Mouse (Mus musculus) cerebellum, postnatal 36 days (tissue): ENCODE results near the gene Marc2.
A peak's percentile ranks its signal among the peaks of the same experiment; 100 is the strongest.

Experiments
- DNase-seq, 2 experiments: peaks; one replicate each; pipeline ENCODE4 v3.0.0; 2021 to 2022; ENCODE audit warnings: mixed read lengths in 2 of 2

Marc2 gene

GRCm38 (mm10) chr1:184807627-184808417 is 38.4 kb downstream of the Marc2 start:
- no peak for DNase-seq

- no peak for DNase-seq
Measured at GRCm38 (mm10) chr1:184807123-184807522, 39.1 kb downstream of the Marc2 start.

DNA sequence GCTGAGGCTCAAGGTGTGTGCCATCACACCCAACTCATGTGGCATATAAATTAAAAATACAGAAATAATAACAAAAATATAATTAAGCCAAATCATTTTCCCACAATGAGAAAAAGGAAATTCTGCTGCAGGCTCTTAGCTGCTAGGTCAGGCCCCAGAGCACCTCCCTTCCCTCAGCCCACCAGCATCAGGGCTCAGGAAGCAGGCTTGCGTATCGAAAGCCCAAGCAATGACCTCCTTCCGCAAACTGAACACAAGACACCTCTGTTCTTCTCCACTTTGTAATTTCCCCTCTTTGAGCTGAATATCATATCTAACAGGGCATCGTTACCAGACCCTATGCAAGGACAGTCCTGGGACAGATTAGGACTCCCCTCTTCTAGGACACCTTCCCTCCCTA is 40.5 kb downstream of the Marc2 start:
- no peak for DNase-seq

DNA sequence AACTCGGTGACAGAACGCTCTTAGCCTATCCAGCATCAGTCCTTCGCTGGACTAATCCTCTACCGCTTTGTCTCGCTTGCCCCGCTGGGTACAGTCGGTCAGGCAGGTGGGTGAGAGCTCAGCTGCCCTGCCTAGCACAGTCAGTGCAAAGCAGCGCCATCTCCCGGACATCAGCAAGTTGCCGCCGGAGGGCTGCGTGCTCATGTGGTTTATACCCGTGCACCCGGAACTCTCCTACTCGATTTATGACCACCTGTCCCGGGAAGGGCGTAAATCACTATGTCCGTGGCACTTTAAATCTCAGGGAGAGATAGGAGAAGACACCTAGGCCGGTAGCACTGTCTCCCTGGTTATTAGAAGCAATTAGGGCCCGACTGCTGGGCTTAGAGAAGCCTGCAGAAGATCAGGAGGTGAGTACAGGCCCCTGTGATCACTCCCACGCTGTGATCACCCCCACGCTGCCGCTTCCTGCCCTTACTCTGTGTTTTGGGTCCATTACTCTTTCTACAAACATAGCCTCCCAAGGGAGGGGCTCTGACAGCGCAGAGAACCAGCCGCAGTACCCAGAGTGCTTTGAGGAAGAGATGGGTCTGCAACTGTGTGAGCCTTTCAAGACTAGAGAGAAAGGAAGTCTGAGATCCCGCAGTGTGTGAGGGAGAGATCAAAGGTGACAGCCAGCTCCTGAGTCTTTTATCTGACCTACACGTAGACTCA is 52.9 kb downstream of the Marc2 start:
- DNase-seq: peak; percentile 9 to 33

GRCm38 (mm10) chr1:184791109-184791508 is 55.1 kb downstream of the Marc2 start:
- peak; percentile 18 to 53 for DNase-seq

DNA sequence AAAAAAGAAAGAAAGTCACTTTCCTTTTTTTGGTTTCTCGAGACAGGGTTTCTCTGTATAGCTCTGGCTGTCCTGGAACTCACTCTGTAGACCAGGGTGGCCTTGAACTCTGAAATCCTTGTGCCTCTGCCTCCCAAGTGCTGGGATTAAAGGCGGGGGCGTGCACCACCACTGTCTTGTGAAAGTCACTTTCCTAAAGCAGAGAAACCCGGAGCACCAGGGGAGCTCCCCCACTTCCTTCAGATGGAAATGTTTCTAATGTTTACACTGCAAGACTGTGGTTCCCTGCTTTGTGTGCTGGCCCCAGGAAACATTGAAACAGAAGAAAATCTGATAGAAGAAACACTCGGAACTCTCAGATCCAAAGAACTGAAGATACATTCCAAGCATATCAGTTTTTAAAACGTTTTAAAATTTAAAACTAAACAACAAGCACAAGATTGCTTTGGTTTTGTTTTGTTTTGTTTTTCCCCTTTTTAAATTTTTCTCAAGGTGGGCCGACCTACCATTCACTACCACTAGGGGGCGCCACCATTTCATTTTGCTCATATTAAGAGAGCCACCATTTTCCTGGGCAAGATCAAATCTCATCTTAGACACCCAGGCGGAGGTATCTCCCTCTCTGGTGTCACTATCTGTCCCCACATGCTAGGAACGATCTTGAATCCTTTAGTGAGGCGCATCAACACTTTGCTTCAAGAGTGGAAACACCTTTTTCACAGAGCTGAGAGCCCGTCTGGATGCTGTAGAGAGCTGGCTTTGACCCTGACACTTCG is 59.7 kb downstream of the Marc2 start:
- no peak for DNase-seq

GRCm38 (mm10) chr1:184783641-184784040 is 62.6 kb downstream of the Marc2 start:
- no peak for DNase-seq

- DNase-seq: no peak
Measured at GRCm38 (mm10) chr1:184782161-184782513, 64.1 kb downstream of the Marc2 start.

- no peak for DNase-seq
Measured at GRCm38 (mm10) chr1:184781286-184782160, 64.7 kb downstream of the Marc2 start.

- no peak for DNase-seq
Measured at GRCm38 (mm10) chr1:184778157-184778556, 68.1 kb downstream of the Marc2 start.

GRCm38 (mm10) chr1:184777061-184777795 is 69.0 kb downstream of the Marc2 start:
- DNase-seq: no peak

- no peak for DNase-seq
Measured at GRCm38 (mm10) chr1:184775289-184775688, 71.0 kb downstream of the Marc2 start.

DNA sequence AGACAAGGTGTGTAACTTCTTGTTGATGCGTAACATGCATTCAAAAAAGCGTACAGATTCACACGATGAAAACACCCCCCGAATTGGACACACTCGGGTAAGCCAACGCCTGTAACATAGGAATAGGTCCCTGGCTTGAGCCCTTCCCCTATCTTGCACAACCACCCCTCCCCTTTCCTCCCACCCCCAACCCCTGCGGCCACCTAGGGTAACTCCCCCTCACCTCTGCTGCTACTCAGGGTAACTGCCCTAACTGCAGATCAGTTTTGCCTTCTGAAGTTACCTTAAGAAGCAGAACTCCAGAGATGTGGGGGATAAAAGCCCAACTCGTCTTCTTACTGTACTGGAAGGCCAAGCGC is 74.4 kb downstream of the Marc2 start:
- DNase-seq: no peak

- peak; percentile 67 to 70 for DNase-seq
Measured at GRCm38 (mm10) chr1:184771202-184771890, 74.9 kb downstream of the Marc2 start.

GRCm38 (mm10) chr1:184763866-184764265 is 82.4 kb downstream of the Marc2 start:
- no peak for DNase-seq
